Mouse (Mus musculus) left cerebral cortex, adult 18-20 months (tissue): ENCODE data around the gene Pmch. TPM values are rescaled to one million over a fixed set of nuclear protein-coding genes. Genes with fewer than 3 reads are reported as not detected.
A peak's percentile ranks its signal among the peaks of the same experiment; 100 is the strongest.

Experiments
- DNase-seq, 2 experiments: peaks; one replicate each; pipeline ENCODE4 v3.0.0; 2021 to 2022; ENCODE audit warnings: low spot score in 2 of 2, mixed read lengths in 1 of 2
- long read RNA-seq, 2 experiments: library from polyadenylated mRNA; stranded (forward); transcript quantifications; one replicate each; pipeline ENCODE4 v2.0.0; 2021
- total RNA-seq, 2 experiments: library from RNA; stranded (reverse); gene quantifications; 2 replicates each; pipeline ENCODE4 v1.2.3; 2021

Gene Pmch
- total RNA-seq: under 1 TPM in 1 of 2 experiments, not detected in 1; 0.70 TPM
- long read RNA-seq, experiment 1, partial matches to known transcripts: 0 of 2 reads
- long read RNA-seq, experiment 1, other reads (novel, unspliced or antisense): 1 of 2 reads
- long read RNA-seq, experiment 2, partial matches to known transcripts: 0 of 2 reads
- long read RNA-seq, experiment 2, other reads (novel, unspliced or antisense): 0 of 2 reads

- DNase-seq: no peak
Measured at GRCm38 (mm10) chr10:88090772-88091171, at the start of gene Pmch. Gene Pmch, plus strand, starts transcription at chr10:88091072.

DNA sequence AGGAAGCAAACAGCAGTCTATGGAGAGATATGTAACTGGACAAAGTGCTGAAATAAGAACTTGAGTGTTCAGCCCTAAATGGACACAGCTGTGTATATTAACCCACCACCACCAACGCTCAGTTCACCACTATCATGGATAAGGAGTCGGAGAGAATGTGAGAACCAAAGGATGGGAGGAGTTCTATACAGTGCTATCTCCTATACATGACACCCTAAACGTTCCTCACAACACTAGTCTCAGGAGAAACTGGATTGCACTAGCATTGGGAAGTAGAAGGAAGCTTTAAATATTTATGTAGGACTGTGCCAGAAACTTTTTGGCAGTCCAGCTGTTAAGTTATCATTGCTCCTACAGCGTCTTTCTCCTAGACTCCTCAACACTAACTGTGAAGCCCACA, 46.6 kb upstream of the Pmch start:
- no peak for DNase-seq

GRCm38 (mm10) chr10:88046098-88046771, 44.6 kb upstream of the Pmch start:
- DNase-seq: no peak

GRCm38 (mm10) chr10:88054233-88054985, 36.5 kb upstream of the Pmch start:
- DNase-seq: no peak

- DNase-seq: peak; percentile 9 to 12
Measured at GRCm38 (mm10) chr10:88056950-88057649, 33.8 kb upstream of the Pmch start.

GRCm38 (mm10) chr10:88063436-88063835, 27.4 kb upstream of the Pmch start:
- no peak for DNase-seq

GRCm38 (mm10) chr10:88064872-88065271, 26.0 kb upstream of the Pmch start:
- DNase-seq: no peak

DNA sequence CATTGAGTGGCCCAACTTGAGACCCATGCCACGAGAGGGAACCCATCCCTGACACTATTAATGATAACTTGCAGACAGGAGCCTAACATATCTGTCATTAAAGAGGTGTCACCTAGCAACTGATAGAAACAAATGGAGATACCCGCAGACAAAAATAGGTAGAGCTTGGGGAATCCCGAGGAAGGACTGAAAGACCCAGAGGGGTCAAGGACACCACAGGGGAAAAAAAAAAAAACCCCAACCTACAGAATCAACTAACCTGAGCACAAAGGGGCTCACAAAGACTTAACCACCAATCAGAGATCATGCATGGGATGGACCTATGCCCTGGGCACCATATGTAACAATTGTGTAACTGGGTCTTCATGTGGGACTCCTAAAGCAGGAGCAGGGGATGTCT, 23.5 kb upstream of the Pmch start:
- no peak for DNase-seq

- no peak for DNase-seq
Measured at GRCm38 (mm10) chr10:88106169-88106568, 15.3 kb downstream of the Pmch start.

DNA sequence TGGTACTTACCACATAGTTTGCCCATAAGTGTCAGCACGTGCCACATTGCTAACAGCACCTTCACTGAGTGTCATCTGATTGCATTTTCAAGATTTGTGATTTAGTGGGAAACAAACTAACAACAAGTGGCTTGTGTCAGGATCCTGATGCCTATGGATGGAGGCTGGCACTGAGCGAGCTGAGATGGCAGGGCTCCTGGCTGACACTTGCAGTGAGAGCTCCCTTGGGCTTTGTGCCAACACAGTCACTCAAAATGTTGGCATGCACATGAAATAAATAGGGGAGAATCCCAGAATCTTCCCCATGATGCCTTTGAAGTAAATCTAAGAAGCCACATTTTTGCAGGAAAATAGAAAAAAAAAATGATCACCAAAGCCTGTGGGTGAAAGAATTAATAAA, 22.4 kb downstream of the Pmch start:
- DNase-seq: no peak

- DNase-seq: no peak
Measured at GRCm38 (mm10) chr10:88119721-88120120, 28.8 kb downstream of the Pmch start.

DNA sequence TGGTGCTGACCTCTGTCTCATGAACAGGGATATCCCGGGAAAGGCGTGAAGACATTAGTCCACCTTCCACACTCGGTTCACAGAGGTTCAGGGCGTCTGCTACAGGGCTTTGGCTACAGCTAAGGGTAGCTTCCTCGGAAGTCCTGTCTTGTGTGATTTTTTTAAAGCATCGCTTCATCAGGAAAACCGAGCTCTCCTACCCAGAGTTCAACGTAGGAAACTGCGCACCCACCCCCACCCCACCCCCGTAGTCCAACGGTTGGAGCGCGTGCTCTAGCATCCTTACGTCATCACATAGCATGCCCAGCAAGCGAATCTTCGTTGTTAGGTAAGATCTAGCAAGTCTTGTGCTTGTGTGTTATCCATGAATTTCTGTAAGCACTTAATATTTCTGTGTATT, 44.8 kb downstream of the Pmch start:
- no peak for DNase-seq

Other genes starting within 250 kb of the Pmch start
- 1 to 10 TPM; 9.3 to 9.6 TPM for gene Igf1, start 232.8 kb upstream of the Pmch start, total RNA-seq
- 1 to 10 TPM in 1 of 2 experiments, under 1 TPM in 1; 0.51 to 1.3 TPM for gene Parpbp, start 55.9 kb downstream of the Pmch start, total RNA-seq
- 1 to 10 TPM; 5.3 to 8.0 TPM for gene Nup37, start 55.9 kb downstream of the Pmch start, total RNA-seq
- gene Washc3, start 110.0 kb downstream of the Pmch start, total RNA-seq: 10 to 100 TPM; 20.9 to 23.8 TPM